Mouse (Mus musculus) neural tube, embryonic 12.5 days (tissue): ENCODE results near the gene Nfil3. TPM values are rescaled to one million over a fixed set of nuclear protein-coding genes. Genes with fewer than 3 reads are reported as not detected.
A peak's percentile ranks its signal among the peaks of the same experiment; 100 is the strongest.

Experiments
- ATAC-seq: fragments of 200-750 bp; cut with Nextera tagmentation; 2 replicates; pipeline ENCODE4 v1.8.0; 2017; ENCODE audit warnings: low read depth, mild to moderate bottlenecking, moderate TSS enrichment, moderate library complexity; ENCODE audit not compliant: low FRiP score
- H3K27ac ChIP-seq: fragments of 300-500 bp; sonication (generic); 2 replicates; pipeline ENCODE4 v1.5.1; 2016
- H3K27me3 ChIP-seq: fragments of 300-500 bp; sonication (generic); replicated peaks from 2 replicates; pipeline ENCODE4 v1.6.1; 2016; ENCODE audit warnings: mild to moderate bottlenecking
- H3K36me3 ChIP-seq: fragments of 300-500 bp; sonication (generic); 2 replicates; pipeline ENCODE4 v1.6.1; 2016; ENCODE audit warnings: mild to moderate bottlenecking
- H3K4me1 ChIP-seq: fragments of 300-500 bp; sonication (generic); 2 replicates; pipeline ENCODE4 v1.6.1; 2016
- H3K4me2 ChIP-seq: fragments of 300-500 bp; sonication (generic); replicated peaks from 2 replicates; pipeline ENCODE4 v1.6.1; 2016; ENCODE audit warnings: mild to moderate bottlenecking
- H3K4me3 ChIP-seq: fragments of 300-500 bp; sonication (generic); 2 replicates; pipeline ENCODE4 v1.5.1; 2016
- H3K9ac ChIP-seq: fragments of 300-500 bp; sonication (generic); 2 replicates; pipeline ENCODE4 v1.6.1; 2016; ENCODE audit warnings: mild to moderate bottlenecking
- H3K9me3 ChIP-seq: fragments of 300-500 bp; sonication (generic); 2 replicates; pipeline ENCODE4 v1.6.1; 2016; ENCODE audit warnings: mild to moderate bottlenecking
- WGBS: fragments of 180-500 bp; shearing (Covaris S2); methylation state at CpG from one replicate; pipeline ENCODE4 v1.1.7; 2016; 5-methylcytosine and 5-hydroxymethylcytosine counted together
- polyA plus RNA-seq: library from polyadenylated mRNA; unstranded; fragments of >200 nt; fragmentation: Nextera tagmentation; extraction: Ambion mirVana; gene quantifications from 2 replicates; pipeline ENCODE4 v1.2.1, GENCODE M21; 2016

The Nfil3 gene
- polyA plus RNA-seq, 1 experiment from 2014 or later = 44.2 TPM

DNA sequence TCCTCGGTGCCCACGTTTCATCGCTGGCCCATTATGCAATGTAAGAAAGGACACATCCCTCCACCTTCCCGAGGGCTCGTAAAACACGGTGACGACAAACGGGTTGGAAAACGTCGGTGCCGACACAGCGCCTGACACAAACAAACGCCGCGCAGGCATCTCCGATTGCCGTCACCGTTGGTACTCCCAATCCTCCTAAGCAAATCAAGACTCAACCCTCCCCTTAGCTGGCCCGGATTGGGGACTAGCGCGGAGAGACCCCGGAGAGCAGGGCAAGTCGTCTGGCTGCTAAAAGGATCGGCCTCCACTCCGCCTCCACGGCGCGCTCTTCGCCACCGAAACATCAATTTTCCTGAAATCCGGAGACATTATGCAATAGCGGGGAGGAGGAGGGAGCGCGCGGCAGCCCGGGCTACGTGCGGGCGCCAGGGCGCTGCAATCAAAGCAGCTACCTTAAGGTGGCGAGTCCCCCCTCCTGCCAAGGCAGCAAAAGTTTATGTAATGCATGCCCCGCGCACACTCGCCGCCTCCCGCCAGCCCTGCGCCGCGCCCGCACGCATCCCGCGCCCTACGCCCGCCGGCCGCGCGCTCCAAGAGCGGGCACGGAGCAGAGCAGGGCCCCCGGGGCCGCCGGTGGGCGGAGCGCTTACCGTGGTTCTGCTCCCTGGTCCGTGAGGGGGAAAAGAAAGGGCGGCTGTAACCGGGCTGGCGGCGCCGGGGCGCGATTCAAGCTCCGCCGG is 492 bp downstream of the Nfil3 start:
- ATAC-seq = peak; percentile 76
- no peaks in the 10 kb centered on the region for H3K36me3 ChIP-seq
- under 1% methylated on average over 77 of the region's 77 CpGs for WGBS
- no peaks in the 10 kb centered on the region for H3K9me3 ChIP-seq
- H3K9ac ChIP-seq = peak overlapping the region; percentile 91
- H3K4me2 ChIP-seq = peak overlapping the region; percentile 95
- peak overlapping the region; percentile 85 for H3K4me3 ChIP-seq
- peak overlapping the region; percentile 97 for H3K27ac ChIP-seq
- no peaks in the 10 kb centered on the region for H3K27me3 ChIP-seq
- peaks cover 32% of the 10 kb centered on the region for H3K4me1 ChIP-seq

DNA sequence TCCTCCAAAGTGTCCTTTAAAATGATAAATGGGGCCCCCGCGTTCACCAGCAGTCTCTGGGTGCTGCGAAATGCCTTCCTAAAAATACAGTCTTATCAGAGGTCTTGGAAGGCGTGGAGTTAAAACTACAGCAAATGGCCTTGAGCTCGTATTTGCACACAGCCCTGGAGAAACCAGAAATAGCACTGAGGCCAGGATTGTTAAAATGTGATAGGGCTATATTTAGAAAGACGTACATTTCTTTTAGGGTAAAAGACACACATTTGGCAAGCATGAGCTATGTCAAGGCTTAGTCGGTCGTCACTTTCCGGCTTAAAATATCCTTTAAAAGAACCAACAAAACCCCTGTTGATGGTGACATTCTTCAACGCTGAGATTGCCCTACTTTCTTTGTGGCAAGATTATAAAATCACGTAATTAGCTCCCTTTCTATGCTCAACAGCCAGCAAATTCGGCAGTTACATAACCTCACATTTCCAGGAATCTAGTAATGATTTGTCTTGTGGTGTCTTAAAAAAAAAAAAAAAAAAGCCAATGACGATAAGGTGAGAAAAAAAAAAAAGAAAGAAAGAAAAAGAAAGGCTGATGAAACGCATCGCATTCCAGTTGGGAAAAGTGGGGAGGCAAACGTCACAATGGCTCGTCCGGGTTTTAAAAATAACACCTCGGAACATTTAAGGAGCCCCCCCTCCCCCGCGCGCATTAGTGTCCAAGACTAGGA is 1.4 kb downstream of the Nfil3 start:
- Histone ChIP-seq H3K4me1 (peaks cover 33% of the 10 kb centered on the region), H3K27me3 (no peaks in the 10 kb centered on the region), H3K9ac (peak overlapping the region; percentile 91), H3K9me3 (no peaks in the 10 kb centered on the region), H3K4me2 (peak overlapping the region; percentile 95), H3K27ac (peak overlapping the region; percentile 97; the same call in 1 of the 2 replicates), H3K4me3 (peak overlapping the region; percentile 85), H3K36me3 (no peaks in the 10 kb centered on the region)
- no peak for ATAC-seq
- WGBS = under 1% methylated on average over 22 of the region's 22 CpGs

DNA sequence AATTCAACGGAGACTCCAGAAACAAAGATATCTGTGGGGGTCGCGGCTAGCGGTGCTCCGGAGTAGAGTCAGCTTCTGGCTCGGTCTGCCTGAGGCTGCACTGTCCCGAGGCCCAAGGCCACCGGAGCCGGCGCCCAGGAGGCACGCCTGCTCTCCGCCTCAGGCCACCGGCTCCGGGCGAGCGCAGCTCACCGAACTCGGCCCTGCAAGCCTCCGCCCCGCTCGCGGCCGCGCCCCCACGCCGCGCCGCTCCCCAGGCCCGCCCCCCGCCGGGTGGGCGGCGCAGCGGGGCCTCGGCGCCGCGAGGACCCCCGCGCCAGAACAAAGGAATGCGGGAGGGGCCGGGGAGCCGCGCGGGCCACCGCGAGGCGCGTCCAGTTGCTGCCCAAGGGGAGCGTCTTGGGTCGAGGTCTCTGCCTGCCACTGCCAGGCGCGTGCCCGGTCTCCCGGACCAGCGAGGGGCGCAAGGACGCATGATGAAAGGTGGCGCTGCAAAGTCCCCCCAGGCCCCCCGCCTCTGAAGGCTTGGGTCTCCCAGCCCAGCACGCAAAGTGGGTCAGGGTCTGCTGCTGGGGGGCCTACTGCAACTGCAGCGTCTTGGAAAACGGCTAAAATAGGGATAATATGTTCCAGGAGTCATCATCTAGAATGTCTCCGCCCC is 2.4 kb downstream of the Nfil3 start:
- Histone ChIP-seq H3K4me2 (peak overlapping the region; percentile 87), H3K4me1 (peaks cover 33% of the 10 kb centered on the region), H3K27me3 (no peaks in the 10 kb centered on the region), H3K9me3 (no peaks in the 10 kb centered on the region), H3K36me3 (no peaks in the 10 kb centered on the region), H3K27ac (peak overlapping the region; percentile 84), H3K4me3 (peak overlapping the region; percentile 65), H3K9ac (peak overlapping the region; percentile 92)
- under 1% methylated on average over 62 of the region's 64 CpGs for WGBS
- ATAC-seq = no peak

DNA sequence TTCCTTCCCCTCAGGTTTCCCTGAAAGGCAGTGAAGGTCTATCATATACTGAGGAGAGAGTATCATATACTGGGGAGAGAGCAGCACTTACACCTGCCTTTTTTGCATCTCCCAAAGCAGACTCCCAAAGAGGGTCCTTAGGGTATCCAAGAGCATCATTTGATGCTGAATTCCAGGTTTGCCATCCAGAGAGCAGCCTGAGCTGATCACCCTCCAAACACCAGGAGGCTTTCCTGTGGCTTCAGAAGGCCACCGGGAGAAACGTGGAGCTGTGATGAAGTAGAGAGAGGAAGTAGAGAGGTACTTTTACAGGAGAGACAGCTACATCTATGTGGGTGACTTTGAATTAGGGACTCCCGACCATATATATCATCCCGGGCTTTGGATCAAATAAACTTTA is 3.1 kb downstream of the Nfil3 start:
- Histone ChIP-seq H3K9me3 (no peaks in the 10 kb centered on the region), H3K36me3 (no peaks in the 10 kb centered on the region), H3K4me3 (peak overlapping the region; percentile 65), H3K27me3 (no peaks in the 10 kb centered on the region), H3K4me2 (peak overlapping the region; percentile 87), H3K4me1 (peaks cover 33% of the 10 kb centered on the region), H3K27ac (no peak overlapping the region), H3K9ac (0 out of 2 replicates have a peak overlapping the region, but pooled peaks have one; percentile 29)
- WGBS = 31% methylated on average over 4 of the region's 4 CpGs
- ATAC-seq = no peak

DNA sequence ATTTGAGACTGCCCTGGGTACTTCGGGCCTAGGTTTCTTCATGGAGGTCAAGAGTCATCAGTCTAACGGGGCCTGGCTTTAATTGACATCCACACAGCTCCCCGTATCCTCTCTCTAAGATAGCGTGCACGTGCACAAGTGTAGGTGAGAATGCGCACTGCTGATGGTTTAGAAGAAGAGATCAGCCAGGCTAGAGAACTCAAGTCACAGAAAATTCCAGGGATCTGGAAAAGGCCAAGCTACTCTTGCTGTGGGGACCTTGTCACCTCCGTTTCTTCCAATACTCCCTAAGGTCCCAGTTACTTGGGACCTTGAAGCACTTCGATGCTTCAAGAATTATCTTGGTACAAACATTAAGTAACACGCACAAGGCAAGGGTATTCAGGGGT is 3.7 kb downstream of the Nfil3 start:
- peak overlapping the region; percentile 65; the same call in 1 of the 2 replicates for H3K4me3 ChIP-seq
- whole genome bisulfite sequencing = 71% methylated on average over 9 of the region's 9 CpGs
- H3K9ac ChIP-seq = 0 out of 2 replicates have a peak overlapping the region, but pooled peaks have one; percentile 29

DNA sequence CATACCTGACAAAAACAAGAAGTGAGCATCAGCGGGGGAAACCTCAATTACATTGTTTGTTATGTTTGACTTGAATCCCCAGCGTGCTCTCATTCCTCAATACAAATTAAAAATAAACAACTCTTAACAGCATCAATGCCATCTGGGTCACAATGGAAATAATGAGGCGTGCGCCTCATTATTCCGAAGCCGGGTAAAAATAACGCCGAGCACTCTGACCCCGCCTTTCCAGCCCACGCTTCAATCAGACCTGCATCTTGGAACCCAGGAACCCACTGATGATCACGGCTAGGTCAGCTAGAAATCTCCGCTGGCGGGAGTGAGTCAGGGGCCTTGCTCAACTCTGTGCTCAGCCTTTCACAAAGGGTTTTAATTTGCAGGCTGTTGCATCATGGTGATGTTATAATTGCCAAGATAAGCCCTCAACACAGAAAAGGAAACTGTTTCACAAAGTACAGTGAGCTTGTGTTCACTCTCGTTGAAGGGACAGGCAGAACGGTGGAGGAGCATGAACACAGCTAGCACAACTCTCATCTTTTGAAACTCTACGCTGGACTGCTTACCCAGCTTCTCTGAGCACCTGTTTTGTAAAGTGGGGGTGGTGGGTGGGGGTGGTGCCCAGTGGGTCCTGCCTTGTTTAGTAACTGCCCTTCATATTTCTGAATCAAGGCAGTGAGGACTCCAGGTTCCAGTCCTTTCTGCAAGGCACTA is 4.2 kb downstream of the Nfil3 start:
- Histone ChIP-seq H3K4me2 (peak overlapping the region; percentile 87), H3K27me3 (no peaks in the 10 kb centered on the region), H3K9ac (0 out of 2 replicates have a peak overlapping the region, but pooled peaks have one; percentile 21), H3K4me3 (no peak overlapping the region), H3K36me3 (no peaks in the 10 kb centered on the region), H3K9me3 (no peaks in the 10 kb centered on the region), H3K27ac (no peak overlapping the region), H3K4me1 (peaks cover 33% of the 10 kb centered on the region)
- ATAC-seq = no peak
- WGBS = 21% methylated on average over 16 of the region's 16 CpGs

More for the DNA sequence above, 3.7 kb downstream of the Nfil3 start:
- ATAC-seq = no peak
- Histone ChIP-seq H3K27me3 (no peaks in the 10 kb centered on the region), H3K4me2 (peak overlapping the region; percentile 87), H3K4me1 (peaks cover 33% of the 10 kb centered on the region), H3K36me3 (no peaks in the 10 kb centered on the region), H3K27ac (no peak overlapping the region), H3K9me3 (no peaks in the 10 kb centered on the region)

DNA sequence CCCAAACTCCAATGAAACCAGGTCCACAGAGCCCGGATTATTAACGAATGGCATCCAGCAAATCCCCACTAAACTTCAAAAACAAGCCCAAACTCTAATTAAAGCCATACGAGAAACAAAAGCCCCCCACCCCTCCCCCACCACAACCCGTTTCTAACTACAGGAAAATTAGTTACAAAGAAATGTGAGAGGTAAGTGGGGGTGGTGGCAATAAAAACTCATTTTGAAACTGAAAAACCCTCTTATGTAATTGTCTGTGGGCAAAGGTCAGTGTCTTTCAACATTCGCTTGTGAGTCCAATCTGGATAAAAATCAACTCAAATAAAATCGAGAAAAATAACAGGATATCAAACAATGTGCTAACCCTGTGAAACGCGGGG is 4.8 kb downstream of the Nfil3 start:
- peak overlapping the region; percentile 87 for H3K4me2 ChIP-seq
- H3K27ac ChIP-seq = no peak overlapping the region
- WGBS = 32% methylated on average over 8 of the region's 8 CpGs
- H3K4me1 ChIP-seq = peaks cover 33% of the 10 kb centered on the region
- ATAC-seq = no peak
- no peak overlapping the region for H3K9ac ChIP-seq
- no peak overlapping the region for H3K4me3 ChIP-seq
- no peaks in the 10 kb centered on the region for H3K27me3 ChIP-seq
- no peaks in the 10 kb centered on the region for H3K36me3 ChIP-seq
- no peaks in the 10 kb centered on the region for H3K9me3 ChIP-seq

DNA sequence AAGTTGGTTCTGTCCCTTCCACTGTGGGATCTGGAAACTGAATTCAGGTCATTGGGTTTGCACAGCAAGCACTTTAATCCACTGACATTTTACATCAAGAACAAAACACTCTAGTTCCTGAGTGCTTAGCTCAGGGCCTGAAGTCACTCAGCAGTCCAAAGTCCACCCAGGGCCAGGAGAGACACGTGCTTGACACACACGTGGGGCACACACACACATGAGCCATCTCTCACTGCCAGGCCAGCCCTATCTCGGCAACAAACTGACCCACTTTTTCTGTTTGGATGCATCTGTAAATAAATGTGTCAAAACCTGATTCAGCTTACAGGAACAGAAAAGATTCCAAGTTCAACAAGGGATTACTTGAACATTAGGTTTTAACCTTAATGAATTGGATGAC is 6.2 kb downstream of the Nfil3 start:
- Histone ChIP-seq H3K4me3 (no peak overlapping the region), H3K27me3 (no peaks in the 10 kb centered on the region), H3K4me1 (peaks cover 37% of the 10 kb centered on the region), H3K9me3 (no peaks in the 10 kb centered on the region), H3K36me3 (no peaks in the 10 kb centered on the region), H3K27ac (no peak overlapping the region), H3K4me2 (no peak overlapping the region), H3K9ac (no peak overlapping the region)
- ATAC-seq = no peak
- 80% methylated on average over 3 of the region's 3 CpGs for WGBS

DNA sequence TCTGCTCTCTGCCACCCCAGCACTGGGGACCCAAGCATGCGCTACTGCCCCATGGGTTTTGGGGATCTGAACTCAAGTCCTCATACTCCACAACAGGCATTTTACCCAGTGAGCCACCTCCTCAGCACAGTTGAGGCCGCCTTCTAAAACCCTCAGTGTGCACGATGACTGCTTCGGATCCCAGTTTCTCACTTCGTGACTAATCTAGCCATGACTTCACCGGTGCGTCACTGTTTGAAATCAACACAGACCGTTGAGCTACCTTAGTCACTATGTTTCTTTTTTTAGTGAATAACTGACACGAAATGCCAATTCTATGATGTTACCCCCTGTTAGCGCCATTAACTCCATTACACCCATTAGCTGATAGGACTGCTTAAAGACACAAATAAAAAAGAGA is 7.4 kb downstream of the Nfil3 start:
- H3K27me3 ChIP-seq = no peaks in the 10 kb centered on the region
- H3K27ac ChIP-seq = no peak overlapping the region
- no peak overlapping the region for H3K9ac ChIP-seq
- H3K9me3 ChIP-seq = no peaks in the 10 kb centered on the region
- peaks cover 35% of the 10 kb centered on the region for H3K4me1 ChIP-seq
- no peak overlapping the region for H3K4me2 ChIP-seq
- H3K36me3 ChIP-seq = peaks cover under 1% of the 10 kb centered on the region; the same call in 1 of the 2 replicates
- WGBS = 93% methylated on average over 10 of the region's 10 CpGs
- no peak for ATAC-seq
- no peak overlapping the region for H3K4me3 ChIP-seq

DNA sequence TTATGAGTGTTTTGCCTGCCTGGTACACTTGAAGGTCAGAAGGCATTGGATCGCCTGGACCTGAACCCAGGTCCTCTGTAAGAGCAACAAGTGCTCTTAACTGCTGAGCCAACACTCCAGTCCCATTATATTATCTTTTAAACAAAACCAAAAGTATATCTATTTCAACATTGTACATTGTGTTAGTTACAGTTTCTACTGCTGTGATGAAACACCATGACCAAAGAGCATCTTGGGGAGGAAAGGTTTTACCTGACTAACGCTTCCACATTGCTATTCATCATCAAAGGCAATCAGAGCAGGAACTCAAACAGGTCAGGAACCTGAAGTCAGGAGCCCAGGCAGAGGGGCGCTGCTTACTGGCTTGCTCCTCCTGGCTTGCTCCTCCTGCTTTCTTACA is 8.2 kb downstream of the Nfil3 start:
- Histone ChIP-seq H3K4me1 (peaks cover 32% of the 10 kb centered on the region), H3K9ac (no peak overlapping the region), H3K4me2 (no peak overlapping the region), H3K27ac (no peak overlapping the region), H3K36me3 (peaks cover 9% of the 10 kb centered on the region), H3K4me3 (no peak overlapping the region), H3K9me3 (no peaks in the 10 kb centered on the region), H3K27me3 (no peaks in the 10 kb centered on the region)
- WGBS = 93% methylated on average over 3 of the region's 3 CpGs
- ATAC-seq = no peak

DNA sequence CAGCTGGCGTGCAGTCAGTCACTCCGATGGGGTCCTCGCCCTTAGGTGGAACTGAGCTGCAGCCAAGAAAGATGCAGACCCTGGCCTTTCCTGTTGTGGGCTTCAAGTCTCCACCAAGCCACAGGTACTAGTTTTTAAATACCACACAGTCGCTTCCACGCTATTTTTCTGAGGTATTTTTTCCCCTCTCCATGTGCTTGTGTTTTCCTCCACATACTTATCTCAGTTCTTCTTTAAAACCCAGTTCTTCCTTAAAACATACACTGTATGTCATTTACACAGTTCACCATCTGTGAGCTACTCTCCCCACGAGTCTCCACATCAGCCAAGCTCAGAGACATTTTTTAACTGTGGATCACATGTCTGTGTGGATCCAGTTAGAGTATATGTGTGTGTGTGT is 10.0 kb downstream of the Nfil3 start:
- no peaks in the 10 kb centered on the region for H3K9me3 ChIP-seq
- peaks cover 24% of the 10 kb centered on the region for H3K36me3 ChIP-seq
- H3K27me3 ChIP-seq = no peaks in the 10 kb centered on the region
- no peak overlapping the region for H3K4me3 ChIP-seq
- H3K4me2 ChIP-seq = no peak overlapping the region
- no peak for ATAC-seq
- H3K27ac ChIP-seq = no peak overlapping the region
- H3K9ac ChIP-seq = no peak overlapping the region
- peaks cover 15% of the 10 kb centered on the region for H3K4me1 ChIP-seq
- WGBS = 88% methylated on average over 6 of the region's 6 CpGs

DNA sequence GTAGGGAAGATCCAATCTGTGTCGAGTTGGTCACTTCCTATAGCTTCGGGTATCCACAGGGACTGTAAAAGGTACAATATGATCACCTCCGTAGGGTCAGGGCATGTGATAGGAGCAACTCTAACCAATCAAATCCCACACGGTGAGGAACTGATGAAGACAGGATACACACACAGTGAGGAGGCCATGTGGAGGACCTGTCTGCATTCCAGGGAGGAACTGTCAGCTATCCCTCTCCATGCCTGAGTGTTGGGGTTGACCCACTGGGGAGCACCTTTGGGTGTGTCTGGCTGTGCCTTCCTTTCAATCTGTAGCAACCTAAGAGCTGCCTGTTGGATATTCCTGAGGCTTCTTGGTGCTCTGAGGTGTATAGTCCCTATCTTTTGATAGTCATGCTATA is 18.0 kb downstream of the Nfil3 start:
- no peak overlapping the region for H3K4me2 ChIP-seq
- no peak overlapping the region for H3K27ac ChIP-seq
- no peak overlapping the region for H3K4me3 ChIP-seq
- no peaks in the 10 kb centered on the region for H3K4me1 ChIP-seq
- H3K36me3 ChIP-seq = peaks cover 34% of the 10 kb centered on the region
- no peaks in the 10 kb centered on the region for H3K9me3 ChIP-seq
- 92% methylated on average over 4 of the region's 4 CpGs for WGBS
- no peak overlapping the region for H3K9ac ChIP-seq
- no peaks in the 10 kb centered on the region for H3K27me3 ChIP-seq
- no peak for ATAC-seq
